Mouse (Mus musculus) heart, adult 11 months (tissue): ENCODE measurements around the gene Scn9a.

Source experiments
- DNase-seq: peaks from one replicate; pipeline ENCODE4 v3.0.0; 2022

The Scn9a gene

DNA sequence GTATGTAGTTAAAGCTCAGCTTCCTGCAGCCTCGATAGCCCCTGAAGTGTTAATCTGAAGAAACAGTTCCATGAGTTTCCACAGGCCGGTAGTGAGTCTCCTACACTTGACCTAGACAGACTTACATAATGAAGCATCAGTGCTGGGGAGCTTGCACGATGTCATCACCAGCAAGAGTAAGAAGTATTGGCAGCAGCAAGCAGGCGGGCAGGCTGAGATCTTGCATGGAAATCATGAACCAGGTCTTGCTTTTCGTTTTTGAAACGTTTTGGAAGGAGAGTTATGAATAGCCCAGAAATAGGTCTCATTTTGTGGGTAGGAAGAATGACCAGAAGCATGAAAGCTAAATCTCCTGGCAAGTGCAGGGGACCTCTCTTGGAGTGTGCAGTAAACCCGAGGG lies 194.1 kb downstream of the Scn9a start, which contains the start of gene Scn1a:
Gene Scn1a, minus strand, starts transcription at position 130 of the 400 bp plus-strand sequence.
- no peak for DNase-seq

DNA sequence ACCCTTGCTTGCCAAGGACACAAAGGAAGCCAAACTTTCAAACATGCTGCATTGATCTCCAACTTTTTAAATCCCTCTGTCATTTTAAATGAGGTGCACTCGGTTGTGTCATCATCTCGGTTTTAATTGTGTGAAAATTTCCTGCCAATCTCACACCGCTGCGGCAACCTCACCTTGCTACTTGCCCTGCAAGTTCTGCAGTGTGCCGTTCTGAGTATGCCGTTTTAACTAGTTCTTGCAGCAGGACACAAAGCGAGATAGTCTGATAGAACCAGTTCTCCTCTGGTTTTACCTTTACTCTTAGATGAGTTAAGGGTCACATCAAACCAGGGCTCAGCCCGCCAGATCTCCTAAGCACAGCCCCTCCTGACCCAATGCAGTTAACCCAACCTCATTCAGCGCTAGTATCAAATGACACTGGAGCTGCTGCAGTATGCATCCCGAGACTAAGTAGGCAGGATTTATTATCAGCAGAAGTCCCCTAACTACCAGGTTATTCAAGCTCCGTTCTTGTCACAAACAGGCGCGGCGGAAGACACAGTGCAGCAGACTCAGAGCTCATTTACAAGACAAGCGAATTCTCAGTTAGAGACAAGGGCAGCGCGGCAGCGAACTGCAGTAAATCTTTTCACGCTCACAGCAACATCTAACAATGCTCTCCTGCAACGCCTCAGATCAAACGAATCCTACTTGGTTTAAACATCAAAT lies 194.8 kb downstream of the Scn9a start:
- no peak for DNase-seq

GRCm38 (mm10) chr2:66436286-66436685 lies 198.5 kb downstream of the Scn9a start:
- DNase-seq, result no peak
